Mouse (Mus musculus) intestine, embryonic 14.5 days (tissue): ENCODE measurements around the gene Snx20. TPM values are rescaled to one million over a fixed set of nuclear protein-coding genes. Genes with fewer than 3 reads are reported as not detected.
A peak's percentile ranks its signal among the peaks of the same experiment; 100 is the strongest.

Experiments used
- ATAC-seq: fragments of 200-750 bp; cut with Nextera tagmentation; replicated peaks from 2 replicates; pipeline ENCODE4 v1.8.0; 2017; ENCODE audit warnings: low read depth, moderate number of reproducible peaks, moderate TSS enrichment, moderate library complexity; ENCODE audit not compliant: low FRiP score, low TSS enrichment
- DNase-seq: peaks from one replicate; pipeline ENCODE4 v3.0.0-alpha.2; 2018; ENCODE audit warnings: low spot score
- H3K27ac ChIP-seq: fragments of 300-500 bp; sonication (generic); 2 replicates; pipeline ENCODE4 v1.5.1; 2014; ENCODE audit warnings: low read depth, mild to moderate bottlenecking, control low read depth
- H3K27me3 ChIP-seq: fragments of 300-500 bp; sonication (generic); replicated peaks from 2 replicates; pipeline ENCODE4 v1.6.1; 2014; ENCODE audit warnings: low read length, control low read depth; ENCODE audit not compliant: control insufficient read depth, insufficient read depth
- H3K36me3 ChIP-seq: fragments of 300-500 bp; sonication (generic); 2 replicates; pipeline ENCODE4 v1.6.1; 2014; ENCODE audit warnings: low read length, control low read depth; ENCODE audit not compliant: control insufficient read depth, insufficient read depth
- H3K4me1 ChIP-seq: fragments of 300-500 bp; sonication (generic); replicated peaks from 2 replicates; pipeline ENCODE4 v1.6.1; 2014; ENCODE audit warnings: low read length, control low read depth, mixed read lengths; ENCODE audit not compliant: control insufficient read depth, insufficient read depth
- H3K4me2 ChIP-seq: fragments of 300-500 bp; sonication (generic); 2 replicates; pipeline ENCODE4 v1.6.1; 2014; ENCODE audit warnings: low read length
- H3K4me3 ChIP-seq: fragments of 300-500 bp; sonication (generic); 2 replicates; pipeline ENCODE4 v1.5.1; 2014; ENCODE audit warnings: low read depth, low read length, control low read depth, mixed read lengths
- H3K9ac ChIP-seq: fragments of 300-500 bp; sonication (generic); 2 replicates; pipeline ENCODE4 v1.6.1; 2014; ENCODE audit warnings: mild to moderate bottlenecking, low read length
- H3K9me3 ChIP-seq: fragments of 300-500 bp; sonication (generic); 2 replicates; pipeline ENCODE4 v1.6.1; 2016; ENCODE audit warnings: low read length, control low read depth; ENCODE audit not compliant: control insufficient read depth
- WGBS: fragments of 180-500 bp; shearing (Covaris S2); extraction: QIAGEN DNeasy Blood & Tissue Kit; methylation state at CpG from one replicate; pipeline ENCODE4 v1.1.7; 2014; 5-methylcytosine and 5-hydroxymethylcytosine counted together
- polyA plus RNA-seq: library from polyadenylated mRNA; unstranded; fragments of >200 nt; fragmentation: Nextera tagmentation; extraction: Ambion mirVana; gene quantifications from 2 replicates; pipeline ENCODE4 v1.2.1, GENCODE M21; 2014

The Snx20 gene
- polyA plus RNA-seq, 1 experiment from 2014 or later = 3.4 TPM

DNA sequence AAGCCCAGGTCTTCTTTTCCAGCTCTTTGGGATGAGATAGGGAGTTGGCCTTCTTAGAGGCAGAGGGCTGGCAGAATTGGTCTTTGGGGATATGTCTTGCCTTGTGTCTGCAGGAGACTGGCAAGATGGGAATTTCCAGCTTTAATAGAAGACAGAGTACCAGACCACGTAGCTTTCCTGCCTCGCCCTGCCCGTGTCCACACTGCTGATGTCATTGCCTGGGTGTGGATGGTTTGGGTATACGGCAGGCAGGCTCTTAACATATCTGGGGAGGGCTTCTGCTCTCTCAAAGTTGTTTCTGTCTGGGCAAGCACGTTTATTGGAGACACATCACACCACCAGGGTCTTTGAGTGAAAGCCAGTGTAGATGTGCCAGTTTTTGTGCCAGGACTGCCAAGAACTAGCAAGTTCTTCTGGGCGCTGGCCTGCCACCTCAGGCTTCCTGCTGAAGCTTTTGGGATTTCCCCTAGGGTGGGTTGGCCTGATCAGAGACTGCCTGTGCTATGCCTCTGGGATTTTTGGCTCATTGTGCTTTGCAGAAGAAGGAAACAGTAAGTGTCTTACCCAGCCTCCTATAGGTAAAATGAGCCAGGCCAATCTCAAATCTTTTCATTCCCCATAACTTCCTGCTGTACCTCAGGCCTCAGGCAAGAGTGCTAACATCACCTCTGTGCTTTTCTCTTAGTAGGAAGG, 14.2 kb upstream of the Snx20 start:
- Histone ChIP-seq H3K4me2 (no peak overlapping the region), H3K27ac (no peak overlapping the region), H3K36me3 (no peaks in the 10 kb centered on the region), H3K4me1 (no peaks in the 10 kb centered on the region; the same call in 1 of the 2 replicates), H3K4me3 (no peak overlapping the region), H3K9ac (no peak overlapping the region), H3K27me3 (no peaks in the 10 kb centered on the region), H3K9me3 (no peaks in the 10 kb centered on the region)
- 69% methylated on average over 6 of the region's 6 CpGs for WGBS
- DNase-seq = no peak
- no peak for ATAC-seq

- Histone ChIP-seq H3K4me2 (no peak overlapping the region), H3K4me3 (no peak overlapping the region), H3K9ac (no peak overlapping the region), H3K36me3 (no peaks in the 10 kb centered on the region), H3K4me1 (no peaks in the 10 kb centered on the region; the same call in 1 of the 2 replicates), H3K27me3 (no peaks in the 10 kb centered on the region), H3K9me3 (no peaks in the 10 kb centered on the region), H3K27ac (no peak overlapping the region)
- DNase-seq = no peak
- no peak for ATAC-seq
Observed at GRCm38 (mm10) chr8:88648322-88648721, 12.4 kb upstream of the Snx20 start.

GRCm38 (mm10) chr8:88646837-88647778, 11.2 kb upstream of the Snx20 start, which contains the start of gene Nod2:
Nod2 (plus strand) TSS chr8:88647315.
- WGBS = 9% methylated on average over 33 of the region's 33 CpGs

GRCm38 (mm10) chr8:88642734-88643564, 7.0 kb upstream of the Snx20 start:
- DNase-seq = no peak
- Histone ChIP-seq H3K27ac (no peak overlapping the region), H3K9ac (no peak overlapping the region), H3K4me3 (no peak overlapping the region), H3K36me3 (no peaks in the 10 kb centered on the region), H3K27me3 (no peaks in the 10 kb centered on the region), H3K9me3 (no peaks in the 10 kb centered on the region), H3K4me1 (no peaks in the 10 kb centered on the region; the same call in 1 of the 2 replicates), H3K4me2 (no peak overlapping the region)
- WGBS = 78% methylated on average over 5 of the region's 5 CpGs
- ATAC-seq = no peak

More at GRCm38 (mm10) chr8:88646837-88647778, 11.2 kb upstream of the Snx20 start, which contains the start of gene Nod2:
- no peaks in the 10 kb centered on the region for H3K9me3 ChIP-seq
- H3K36me3 ChIP-seq = no peaks in the 10 kb centered on the region
- DNase-seq (peak; percentile 92), ATAC-seq (peak; percentile 95)
- H3K27me3 ChIP-seq = no peaks in the 10 kb centered on the region
- H3K4me3 ChIP-seq = peak within 1 kb of the TSS; percentile 33
- H3K4me2 ChIP-seq = peak within 1 kb of the TSS; percentile 68
- H3K9ac ChIP-seq = peak within 1 kb of the TSS; percentile 30; the same call in 1 of the 2 replicates
- H3K4me1 ChIP-seq = no peaks in the 10 kb centered on the region; the same call in 1 of the 2 replicates
- H3K27ac ChIP-seq = no peak within 1 kb of the TSS

DNA sequence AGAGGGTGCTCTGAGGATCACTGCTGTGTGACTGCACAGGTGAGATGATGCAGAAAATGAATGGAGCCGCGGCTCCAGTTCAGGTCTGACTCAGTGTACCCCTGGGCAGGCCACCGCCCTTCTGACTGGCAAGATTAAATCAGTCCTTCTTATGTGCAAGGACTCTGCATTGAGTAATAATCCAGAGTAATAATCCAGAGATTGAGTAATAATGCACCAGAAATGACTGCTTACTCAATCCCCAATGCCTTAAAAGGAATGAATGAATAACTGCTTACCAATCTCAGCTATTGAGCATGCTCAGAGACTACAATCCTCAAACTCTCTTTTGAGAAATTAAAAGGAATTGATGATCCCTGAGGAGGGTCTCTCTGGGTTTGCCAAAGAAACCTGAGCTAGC, 3.0 kb upstream of the Snx20 start:
- ATAC-seq = no peak
- no peak overlapping the region for H3K9ac ChIP-seq
- 97% methylated on average over 3 of the region's 3 CpGs for WGBS

GRCm38 (mm10) chr8:88637092-88638000, 1.4 kb upstream of the Snx20 start:
- Histone ChIP-seq H3K27ac (no peak overlapping the region), H3K27me3 (no peaks in the 10 kb centered on the region), H3K9ac (no peak overlapping the region), H3K9me3 (no peaks in the 10 kb centered on the region), H3K36me3 (no peaks in the 10 kb centered on the region), H3K4me2 (no peak overlapping the region), H3K4me3 (no peak overlapping the region), H3K4me1 (0 out of 2 replicates have a peak, but pooled peaks cover 3% of the 10 kb centered on the region)
- ATAC-seq (no peak), DNase-seq (no peak)
- 79% methylated on average over 9 of the region's 9 CpGs for WGBS

More for the DNA sequence above, 3.0 kb upstream of the Snx20 start:
- H3K4me2 ChIP-seq = no peak overlapping the region
- 0 out of 2 replicates have a peak, but pooled peaks cover 3% of the 10 kb centered on the region for H3K4me1 ChIP-seq
- no peaks in the 10 kb centered on the region for H3K27me3 ChIP-seq
- no peaks in the 10 kb centered on the region for H3K36me3 ChIP-seq
- H3K4me3 ChIP-seq = no peak overlapping the region
- no peak for DNase-seq
- no peak overlapping the region for H3K27ac ChIP-seq
- H3K9me3 ChIP-seq = no peaks in the 10 kb centered on the region

DNA sequence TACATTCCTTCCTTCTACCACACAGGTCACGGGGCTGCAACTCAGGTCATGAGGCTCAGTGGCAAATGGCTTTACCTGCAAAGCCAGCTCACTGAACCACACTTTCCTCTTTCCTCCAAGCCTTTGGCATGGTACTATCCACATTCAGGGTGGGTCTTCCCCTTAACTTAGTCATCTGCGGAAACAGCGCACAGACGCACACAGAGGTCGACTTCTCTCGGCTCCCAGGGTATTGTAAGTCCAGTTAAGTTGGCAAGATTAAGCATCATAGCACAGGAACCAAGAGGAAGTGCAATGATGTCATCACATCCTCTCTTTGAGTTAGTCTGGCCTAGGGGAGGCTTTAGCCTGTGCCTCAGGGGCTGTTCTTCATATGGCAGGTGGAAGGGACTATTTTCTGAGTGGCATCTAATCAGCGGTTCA, 2.6 kb downstream of the Snx20 start:
- no peak overlapping the region for H3K9ac ChIP-seq
- no peak for DNase-seq
- H3K36me3 ChIP-seq = no peaks in the 10 kb centered on the region
- H3K4me3 ChIP-seq = no peak overlapping the region
- no peak overlapping the region for H3K27ac ChIP-seq
- ATAC-seq = no peak
- H3K4me2 ChIP-seq = no peak overlapping the region
- peaks cover 3% of the 10 kb centered on the region; the same call in 1 of the 2 replicates for H3K27me3 ChIP-seq
- H3K9me3 ChIP-seq = no peaks in the 10 kb centered on the region
- WGBS = 82% methylated on average over 7 of the region's 7 CpGs
- 0 out of 2 replicates have a peak, but pooled peaks cover 3% of the 10 kb centered on the region for H3K4me1 ChIP-seq
